Mouse (Mus musculus) embryonic fibroblast, embryonic 13.5 days (primary cell): ENCODE measurements at regions not wholly inside any gene's neighbourhood (a gene's known extent, or its start where the extent isn't known, plus 50 kb on each side); places are given as distances from the start of the nearest gene placed in this dataset.

ENCODE experiments used
- H3K27ac ChIP-seq: 2 replicates; pipeline ENCODE4 v1.5.1; 2012; ENCODE audit warnings: low read length, control low read depth, inconsistent platforms; ENCODE audit not compliant: insufficient read depth
- H3K4me1 ChIP-seq: 2 replicates; pipeline ENCODE4 v1.6.1; 2011; ENCODE audit warnings: low read length; ENCODE audit not compliant: control insufficient read depth, insufficient read depth
- H3K4me3 ChIP-seq: 2 replicates; pipeline ENCODE4 v1.5.1; 2011; ENCODE audit warnings: mild to moderate bottlenecking, control low read depth, low read length; ENCODE audit not compliant: insufficient read depth
- CTCF ChIP-seq: IDR thresholded peaks from 2 replicates; pipeline ENCODE4 v1.5.1; 2011; ENCODE audit warnings: mild to moderate bottlenecking, control low read depth, low read length, moderate library complexity, borderline replicate concordance; ENCODE audit not compliant: insufficient read depth
- POLR2A ChIP-seq: IDR thresholded peaks from 2 replicates; pipeline ENCODE4 v1.6.1; 2011; ENCODE audit warnings: low read depth, mild to moderate bottlenecking, control low read depth, low read length, moderate library complexity

- no peak for TF ChIP-seq POLR2A
- TF ChIP-seq CTCF: no peak
- H3K4me3 ChIP-seq: no peak overlapping the region
- no peaks in the 10 kb centered on the region; the same call in 1 of the 2 replicates for H3K4me1 ChIP-seq
- no peak overlapping the region for H3K27ac ChIP-seq
Observed at GRCm38 (mm10) chr8:86203107-86203506, 362.3 kb downstream of the Phkb start.

- H3K4me1 ChIP-seq: no peaks in the 10 kb centered on the region; the same call in 1 of the 2 replicates
- no peak overlapping the region for H3K27ac ChIP-seq
- no peak for TF ChIP-seq POLR2A
- TF ChIP-seq CTCF: no peak
- H3K4me3 ChIP-seq: no peak overlapping the region
Observed at GRCm38 (mm10) chr8:86201830-86202229, 361.1 kb downstream of the Phkb start.

DNA sequence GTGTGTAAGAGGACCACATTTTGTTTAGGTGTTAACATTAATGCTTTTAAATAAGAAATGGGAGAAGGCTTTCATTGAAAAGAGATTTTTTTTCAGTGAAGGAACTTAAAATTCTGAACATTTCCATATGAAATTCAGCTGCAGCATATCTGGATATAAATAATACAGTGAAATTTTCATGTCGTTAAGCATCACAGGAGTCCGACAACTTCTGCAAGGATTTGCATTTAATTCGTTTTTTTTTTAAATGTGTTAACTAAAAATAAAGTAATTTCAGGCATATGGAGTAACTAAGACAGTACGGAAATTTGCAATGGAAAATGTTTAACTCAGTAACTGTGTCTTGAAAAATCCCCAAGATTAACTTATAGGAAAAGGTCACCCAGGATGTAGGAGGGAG, 351.5 kb downstream of the Phkb start:
- Histone ChIP-seq H3K4me1 (no peaks in the 10 kb centered on the region), H3K4me3 (no peak overlapping the region), H3K27ac (no peak overlapping the region)
- TF ChIP-seq POLR2A (no peak), CTCF (no peak)

GRCm38 (mm10) chr8:86184671-86185070, 343.9 kb downstream of the Phkb start:
- TF ChIP-seq CTCF (no peak), POLR2A (no peak)
- H3K27ac ChIP-seq: no peak overlapping the region
- H3K4me1 ChIP-seq: no peaks in the 10 kb centered on the region
- no peak overlapping the region for H3K4me3 ChIP-seq

DNA sequence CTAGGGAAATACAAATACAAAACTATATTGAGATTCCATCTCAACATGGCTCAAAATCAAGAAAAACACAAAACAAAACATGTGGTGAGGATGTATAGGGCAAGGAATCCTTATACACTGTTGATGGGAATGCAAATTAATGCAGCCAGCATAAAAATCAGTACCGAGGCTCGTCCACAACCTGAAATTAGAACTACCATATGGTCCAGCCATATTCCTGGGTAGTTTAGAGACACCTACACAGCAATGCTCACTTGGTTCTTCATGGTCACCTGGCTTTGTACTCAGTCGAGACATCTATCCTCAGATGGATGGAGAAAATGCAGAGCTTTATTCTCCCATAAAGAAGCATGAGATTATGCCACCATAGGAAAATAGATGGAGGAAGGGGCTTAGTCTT, 340.0 kb downstream of the Phkb start:
- no peak for TF ChIP-seq CTCF
- TF ChIP-seq POLR2A: no peak
- no peaks in the 10 kb centered on the region for H3K4me1 ChIP-seq
- H3K27ac ChIP-seq: no peak overlapping the region
- no peak overlapping the region for H3K4me3 ChIP-seq

DNA sequence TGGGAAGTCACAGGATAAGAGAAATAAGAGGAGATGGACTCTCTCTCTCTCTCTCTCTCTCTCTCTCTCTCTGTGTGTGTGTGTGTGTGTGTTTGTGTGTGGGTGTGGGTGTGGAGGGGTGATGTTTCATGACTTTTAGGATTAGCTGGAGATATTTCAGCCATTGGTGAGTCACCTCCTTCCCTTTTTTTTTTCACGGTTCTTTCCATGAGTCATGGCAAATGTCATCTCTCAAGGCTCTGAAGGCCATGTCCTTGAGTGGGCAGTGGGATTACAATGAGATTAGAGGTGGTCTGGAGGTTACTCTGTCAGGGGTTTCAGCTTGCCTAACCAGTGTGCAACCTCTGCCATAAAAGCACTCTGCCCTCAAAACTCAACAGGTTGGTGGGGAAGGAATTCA, 329.3 kb downstream of the Phkb start:
- TF ChIP-seq POLR2A: no peak
- TF ChIP-seq CTCF: no peak
- no peak overlapping the region for H3K27ac ChIP-seq
- H3K4me1 ChIP-seq: no peaks in the 10 kb centered on the region
- H3K4me3 ChIP-seq: no peak overlapping the region

DNA sequence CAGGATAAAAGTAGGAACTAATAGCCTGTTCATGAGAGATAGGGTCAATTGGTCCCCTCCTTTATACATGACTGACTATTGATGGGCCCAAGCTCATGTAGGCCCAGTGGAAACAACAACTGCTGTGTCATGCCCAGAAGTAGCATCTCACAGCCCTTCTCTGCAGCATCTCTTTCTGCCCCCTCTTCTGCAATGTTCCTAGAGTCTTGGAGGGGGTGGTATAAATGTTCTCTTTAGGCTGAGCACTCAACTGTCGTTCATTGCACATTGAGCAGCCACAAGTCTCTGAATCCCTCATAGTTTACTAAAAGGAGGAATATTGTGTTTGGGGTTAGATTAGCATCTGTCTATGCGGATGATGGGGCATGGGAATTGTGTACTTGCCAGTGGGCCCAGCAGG, 324.1 kb downstream of the Phkb start:
- no peak overlapping the region for H3K4me3 ChIP-seq
- TF ChIP-seq POLR2A (no peak), CTCF (no peak)
- H3K4me1 ChIP-seq: no peaks in the 10 kb centered on the region
- H3K27ac ChIP-seq: no peak overlapping the region

- H3K4me1 ChIP-seq: no peaks in the 10 kb centered on the region
- no peak for TF ChIP-seq POLR2A
- TF ChIP-seq CTCF: no peak
Observed at GRCm38 (mm10) chr8:86159074-86159783, 318.5 kb downstream of the Phkb start.

GRCm38 (mm10) chr8:86147586-86147985, 306.8 kb downstream of the Phkb start:
- no peak overlapping the region for H3K27ac ChIP-seq
- no peaks in the 10 kb centered on the region for H3K4me1 ChIP-seq
- TF ChIP-seq CTCF (no peak), POLR2A (no peak)
- H3K4me3 ChIP-seq: no peak overlapping the region

More at GRCm38 (mm10) chr8:86159074-86159783, 318.5 kb downstream of the Phkb start:
- Histone ChIP-seq H3K4me3 (no peak overlapping the region), H3K27ac (no peak overlapping the region)

DNA sequence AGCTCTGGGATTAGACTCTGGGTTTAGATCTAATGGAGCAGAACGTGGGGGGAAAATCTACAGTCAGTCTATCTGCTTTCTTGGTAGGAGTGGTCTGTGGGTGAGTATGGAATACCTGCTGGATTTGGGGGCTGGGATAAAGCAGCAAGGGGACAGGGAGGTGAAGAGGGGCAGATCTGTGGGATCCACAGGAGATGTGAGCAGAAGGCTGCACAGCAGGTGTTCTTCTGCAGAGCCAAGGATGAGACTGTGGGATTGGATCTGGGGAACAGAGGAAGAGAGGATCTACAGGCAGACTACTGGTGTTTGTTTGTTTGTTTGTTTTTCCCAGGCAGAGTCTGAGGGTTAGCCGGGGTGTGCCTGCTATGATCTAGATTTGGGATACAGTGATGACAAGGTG, 284.5 kb downstream of the Phkb start:
- TF ChIP-seq POLR2A (no peak), CTCF (no peak)
- Histone ChIP-seq H3K4me3 (no peak overlapping the region), H3K27ac (no peak overlapping the region), H3K4me1 (no peaks in the 10 kb centered on the region)

- no peak for TF ChIP-seq CTCF
- TF ChIP-seq POLR2A: no peak
- Histone ChIP-seq H3K4me3 (no peak overlapping the region), H3K27ac (no peak overlapping the region), H3K4me1 (no peaks in the 10 kb centered on the region)
Observed at GRCm38 (mm10) chr8:86124655-86125054, 283.9 kb downstream of the Phkb start.
